Mouse (Mus musculus) ES-Bruce4 (cell line): ENCODE data around the gene Spag16.

ENCODE experiments used
- CTCF ChIP-seq: IDR thresholded peaks from one replicate; pipeline ENCODE4 v1.8.1; 2011; ENCODE audit warnings: low read depth, low read length
- POLR2A ChIP-seq: IDR thresholded peaks from one replicate; pipeline ENCODE4 v1.8.1; 2011; ENCODE audit warnings: low read length; ENCODE audit not compliant: insufficient read depth

DNA sequence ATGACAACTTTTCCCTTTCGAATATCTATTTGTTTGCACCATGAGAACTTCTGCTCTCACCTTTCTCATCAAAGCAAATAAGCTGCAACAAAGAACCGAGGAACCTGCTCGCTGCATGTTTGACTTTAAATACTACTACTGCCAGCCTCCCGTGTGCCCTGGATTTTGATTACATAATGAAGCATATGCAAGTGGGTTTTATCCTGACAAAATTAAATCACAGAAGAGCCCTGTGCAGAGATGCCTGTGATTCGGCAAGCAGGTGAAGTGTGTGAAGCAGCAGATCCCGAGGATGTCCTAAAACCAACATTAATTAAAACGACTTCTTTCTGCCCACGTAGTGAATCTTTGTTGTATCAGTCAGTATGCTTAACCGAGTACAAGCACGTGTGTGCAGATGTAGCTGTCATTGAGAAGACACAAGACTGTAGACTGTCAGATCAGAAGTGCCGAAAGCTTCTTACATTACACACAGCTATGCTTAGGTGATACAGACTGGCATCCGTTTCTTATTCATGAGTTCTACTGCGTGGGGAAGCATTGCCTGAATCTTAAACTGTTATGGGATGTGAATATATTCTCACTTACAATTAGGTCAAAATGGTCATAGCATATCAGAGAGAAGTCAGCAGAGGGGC, 489.5 kb downstream of the Spag16 start:
- TF ChIP-seq CTCF, result no peak
- no peak for TF ChIP-seq POLR2A
